In the genomic region with DNA sequence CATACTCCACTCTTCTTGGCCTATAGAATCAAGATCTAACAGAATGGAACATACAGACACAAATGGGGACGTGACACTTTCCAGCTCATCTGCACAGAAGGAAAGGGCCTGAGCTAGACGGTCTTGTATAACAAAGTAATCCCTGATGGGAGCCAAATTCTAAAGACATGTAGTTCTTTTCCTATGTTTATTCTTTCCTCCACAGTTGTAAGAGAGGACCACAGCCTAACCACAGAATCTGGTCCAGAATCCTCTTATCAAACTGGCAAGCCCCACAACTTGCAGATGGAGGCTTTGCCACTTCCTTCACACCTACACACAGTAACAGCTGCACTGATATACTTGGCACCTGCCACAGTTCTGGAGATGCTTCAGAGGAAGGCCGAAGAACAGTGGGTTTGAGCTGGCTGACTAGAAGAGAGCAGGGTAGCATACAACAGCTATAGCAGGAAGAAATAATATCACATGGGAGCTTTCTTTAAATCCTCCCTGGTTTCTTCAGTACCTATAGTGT, we compare ENCODE assay signal across 18 mouse cellular contexts.
DNase-seq lines count a peak whose midpoint lies in the region; ATAC-seq and TF ChIP-seq lines count a peak whose summit lies in the region.
"Had no signal": no experiment of that assay in that cellular context is flagged by ENCODE, and none has a peak within 500 bp of the region (broad histone marks: within the 10 kb centered on the region; RNA-seq: fewer than 3 reads in every experiment).

No protein-coding gene starts in this region.

- H3K9me3 ChIP-seq in forebrain, embryonic 15.5 days: no peaks in the 10 kb centered on the region
- H3K9me3 ChIP-seq: G1E; hindbrain, embryonic 13.5 days; midbrain, embryonic 10.5 days; neural tube, embryonic 15.5 days had no signal

- intact Hi-C loops in left cerebral cortex, adult 2 months (cut with DNase I): no loop called here

- 0 out of 2 replicates have a peak, but pooled peaks cover 4% of the 10 kb centered on the region for H3K4me1 ChIP-seq in forebrain, embryonic 15.5 days
- H3K4me1 ChIP-seq: hindbrain, embryonic 13.5 days; midbrain, embryonic 10.5 days; neural tube, embryonic 15.5 days had no signal

- H3K36me3 ChIP-seq in forebrain, embryonic 15.5 days: no peaks in the 10 kb centered on the region
- H3K36me3 ChIP-seq: G1E; hindbrain, embryonic 13.5 days; midbrain, embryonic 10.5 days; neural tube, embryonic 15.5 days had no signal

- no peak for TF ChIP-seq CTCF in left cerebral cortex, adult 2 months (IDR thresholded peaks at IDR 0.05)

- H3K27ac ChIP-seq in forebrain, embryonic 15.5 days (replicated peaks): peak overlapping the region; percentile 17; the same call in 1 of the 2 replicates
- H3K27ac ChIP-seq in left cerebral cortex, adult 2 months: no peak overlapping the region
- H3K27ac ChIP-seq: hindbrain, embryonic 13.5 days; midbrain, embryonic 10.5 days; neural tube, embryonic 15.5 days had no signal

- 63% methylated on average over 3 of the region's 3 CpGs for whole genome bisulfite sequencing in forebrain, embryonic 15.5 days

- H3K4me3 ChIP-seq in forebrain, embryonic 15.5 days: no peak overlapping the region
- no peak overlapping the region for H3K4me3 ChIP-seq in left cerebral cortex, adult 2 months
- H3K4me3 ChIP-seq: hindbrain, embryonic 13.5 days; midbrain, embryonic 10.5 days; neural tube, embryonic 15.5 days had no signal

- peak; percentile 93 for ATAC-seq in forebrain, embryonic 15.5 days (replicated peaks)
- ATAC-seq: intestine, postnatal 0 days; liver, postnatal 0 days had no signal

- DNase-seq in layer of hippocampus, adult 9-10 months (ENCODE audit: low spot score): peak; percentile 3
- DNase-seq in layer of hippocampus, postnatal 10 days (ENCODE audit: low spot score in 2 of 2): no peak
- DNase-seq in left cerebral cortex, adult 2 months (ENCODE audit: extremely low spot score in 1 of 2, low spot score in 2 of 2): peak; percentile 11 to 40
- peak; percentile 31 for DNase-seq in right cerebral cortex, postnatal 25 days
- DNase-seq in kidney, adult 8-10 months: no peak
- no peak for DNase-seq in kidney, adult 9 months
- DNase-seq in kidney, postnatal 4 days: no peak
- DNase-seq: cerebellum, adult 8-10 months; heart, adult 18-20 months; kidney, postnatal 25 days; liver, postnatal 0 days; lung, postnatal 36 days had no signal

- no peaks in the 10 kb centered on the region for H3K27me3 ChIP-seq in forebrain, embryonic 15.5 days
- H3K27me3 ChIP-seq: hindbrain, embryonic 13.5 days; neural tube, embryonic 15.5 days had no signal

- no peak overlapping the region for H3K9ac ChIP-seq in forebrain, embryonic 15.5 days (replicated peaks)
- H3K9ac ChIP-seq: hindbrain, embryonic 13.5 days; liver, postnatal 0 days; neural tube, embryonic 15.5 days had no signal

- no peak overlapping the region for H3K4me2 ChIP-seq in forebrain, embryonic 15.5 days (replicated peaks)
- H3K4me2 ChIP-seq: hindbrain, embryonic 13.5 days; neural tube, embryonic 15.5 days had no signal

Comparison
In these comparisons a context has a peak if more than half of its experiments do, and no peak if none do; other contexts are left out.
1. DNase-seq: peak in layer of hippocampus, adult 9-10 months (single experiment), left cerebral cortex, adult 2 months (2 of 2) and right cerebral cortex, postnatal 25 days (single experiment); none in layer of hippocampus, postnatal 10 days (0 of 2), kidney, adult 8-10 months (0 of 2), kidney, adult 9 months (single experiment) and kidney, postnatal 4 days (0 of 2).